Mouse (Mus musculus): Measurements from ENCODE around the gene Med13l.

DNA sequence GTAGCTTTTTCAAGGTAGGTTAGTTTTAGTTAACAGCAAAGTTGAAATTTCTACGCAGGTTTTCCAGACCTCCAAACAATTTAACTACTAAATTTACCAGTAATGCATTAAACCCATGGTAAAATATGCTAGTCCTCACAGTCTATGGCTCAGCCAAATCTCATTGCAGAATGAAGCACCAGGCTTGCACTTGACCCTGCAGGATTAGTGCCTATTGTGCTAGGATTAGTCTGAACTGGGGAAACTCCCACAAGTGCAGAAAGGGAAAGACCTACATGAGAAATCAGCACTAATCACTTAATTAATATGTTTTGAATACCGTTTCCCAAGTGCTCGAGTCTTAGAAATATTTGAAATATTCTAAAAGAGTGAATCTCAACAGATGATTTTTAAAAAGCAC, 40.0 kb upstream of the Med13l start:
- TF ChIP-seq CTCF (IDR thresholded peaks at IDR 0.05; ENCODE audit: insufficient read depth, low read length) (no peak), POLR2A (IDR thresholded peaks at IDR 0.05; ENCODE audit: borderline replicate concordance, extremely low read depth, low read depth, low read length) (no peak)
